Comparison of ENCODE assay signal across 9 mouse cellular contexts in genomic region chr4:46126541-46126940, GRCm38 (mm10). TPM values are rescaled to one million over a fixed set of nuclear protein-coding genes. Genes with fewer than 3 reads are reported as not detected.
DNase-seq lines count a peak whose midpoint lies in the region; ATAC-seq and TF ChIP-seq lines count a peak whose summit lies in the region.
"Had no signal": no experiment of that assay in that cellular context is flagged by ENCODE, and none has a peak within 500 bp of the region (broad histone marks: within the 10 kb centered on the region; RNA-seq: fewer than 3 reads in every experiment).

No protein-coding gene starts in this region.

- no peak overlapping the region for H3K4me2 ChIP-seq in liver, embryonic 11.5 days
- H3K4me2 ChIP-seq: hindbrain, embryonic 15.5 days had no signal

- no peak for TF ChIP-seq POLR2A in olfactory bulb, adult 2 months (IDR thresholded peaks at IDR 0.05; ENCODE audit: insufficient read depth, low read depth, low read length)
- no peak for TF ChIP-seq POLR2A in thymus, adult 2 months (IDR thresholded peaks at IDR 0.05; ENCODE audit: control insufficient read depth, extremely low read depth, insufficient read depth, low read length, poor library complexity)

- peak; percentile 88 for TF ChIP-seq CTCF in C2C12 (IDR thresholded peaks at IDR 0.05; ENCODE audit: control insufficient read depth, insufficient read depth, insufficient read length)
- peak; percentile 94 for TF ChIP-seq CTCF in Patski (IDR thresholded peaks at IDR 0.05)
- TF ChIP-seq CTCF in olfactory bulb, adult 2 months (IDR thresholded peaks at IDR 0.05; ENCODE audit: insufficient read depth, low read depth, low read length): peak; percentile 81
- peak; percentile 61; the same call in 1 of the 2 replicates for TF ChIP-seq CTCF in thymus, adult 2 months (IDR thresholded peaks at IDR 0.05; ENCODE audit: borderline replicate concordance, control insufficient read depth, extremely low read depth, insufficient read depth, low read length, poor library complexity)

- CTCF ChIA-PET in Patski (lab: Charles Lee): interaction anchor here (0.7 to 1.2 kb wide), 5 partner anchors 22 to 183 kb away, joined by 3 to 4 read pairs (median 3); no protein-coding TSS in a partner anchor

- H3ac ChIP-seq in C2C12 (ENCODE audit: control insufficient read depth, insufficient read length, low read depth): no peak overlapping the region

- WGBS in liver, embryonic 11.5 days: 52% methylated on average over 2 of the region's 2 CpGs
- 38% methylated on average over 2 of the region's 2 CpGs for WGBS in olfactory bulb, adult 2 months
- 48% methylated on average over 2 of the region's 2 CpGs for WGBS in thymus, adult 2 months

- in situ Hi-C loops in Patski (cut with MboI; ENCODE audit: low pct_unique_long_range_greater_than_20kb): no loop called here

- no peaks in the 10 kb centered on the region for H3K9me3 ChIP-seq in liver, embryonic 11.5 days (ENCODE audit: control insufficient read depth, low read length)
- H3K9me3 ChIP-seq: hindbrain, embryonic 15.5 days had no signal

- H3K27me3 ChIP-seq in C2C12 (ENCODE audit: control insufficient read depth, insufficient read depth, insufficient read length) (no peaks in the 10 kb centered on the region), Patski (no peaks in the 10 kb centered on the region)
- H3K27me3 ChIP-seq in liver, embryonic 11.5 days (replicated peaks; ENCODE audit: control insufficient read depth, insufficient read depth, low read length): no peaks in the 10 kb centered on the region
- no peaks in the 10 kb centered on the region for H3K27me3 ChIP-seq in thymus, adult 2 months (ENCODE audit: control insufficient read depth, insufficient read depth, low read length)
- H3K27me3 ChIP-seq: hindbrain, embryonic 15.5 days had no signal

- no peaks in the 10 kb centered on the region for H3K79me3 ChIP-seq in C2C12 (ENCODE audit: low read depth)

- H3K4me3 ChIP-seq in C2C12 (ENCODE audit: insufficient read depth, poor library complexity, severe bottlenecking): no peak overlapping the region
- H3K4me3 ChIP-seq in liver, embryonic 11.5 days (ENCODE audit: low read depth, low read length): no peak overlapping the region
- H3K4me3 ChIP-seq in olfactory bulb, adult 2 months (ENCODE audit: insufficient read depth, low read depth, low read length): no peak overlapping the region
- no peak overlapping the region for H3K4me3 ChIP-seq in thymus, adult 2 months (ENCODE audit: control insufficient read depth, insufficient read depth, low read length)
- H3K4me3 ChIP-seq: hindbrain, embryonic 15.5 days had no signal

- DNase-seq in Patski (ENCODE audit: low read depth, low spot score): no peak
- DNase-seq in cerebellum, postnatal 10 days: peak; percentile 91 to 92
- peak; percentile 75 to 86 for DNase-seq in frontal cortex, postnatal 36 days (ENCODE audit: low spot score in 2 of 2)
- peak; percentile 82 for DNase-seq in kidney, postnatal 10 days
- peak; percentile 55 for DNase-seq in liver, embryonic 11.5 days (ENCODE audit: low spot score)
- peak; percentile 64 for DNase-seq in thymus, adult 2 months

- H3K4me1 ChIP-seq in liver, embryonic 11.5 days (replicated peaks; ENCODE audit: control insufficient read depth, insufficient read depth, low read length): no peaks in the 10 kb centered on the region
- no peaks in the 10 kb centered on the region for H3K4me1 ChIP-seq in olfactory bulb, adult 2 months (ENCODE audit: control insufficient read depth, insufficient read depth, low read length)
- no peaks in the 10 kb centered on the region for H3K4me1 ChIP-seq in thymus, adult 2 months (replicated peaks; ENCODE audit: control insufficient read depth, insufficient read depth, low read length)
- H3K4me1 ChIP-seq: hindbrain, embryonic 15.5 days had no signal

- H3K79me2 ChIP-seq in C2C12 (ENCODE audit: control insufficient read depth, insufficient read depth): no peaks in the 10 kb centered on the region

- ATAC-seq in Patski: no peak
- no peak for ATAC-seq in liver, embryonic 11.5 days (replicated peaks; ENCODE audit: low FRiP score)

- no peak overlapping the region for H3K9ac ChIP-seq in liver, embryonic 11.5 days (ENCODE audit: low read depth, low read length)
- H3K9ac ChIP-seq: hindbrain, embryonic 15.5 days had no signal

- peaks cover 79% of the 10 kb centered on the region for H3K36me3 ChIP-seq in C2C12 (ENCODE audit: control insufficient read depth, insufficient read depth)
- peaks cover 40% of the 10 kb centered on the region for H3K36me3 ChIP-seq in liver, embryonic 11.5 days (ENCODE audit: control insufficient read depth, insufficient read depth, low read length)
- peaks cover 37% of the 10 kb centered on the region for H3K36me3 ChIP-seq in thymus, adult 2 months (ENCODE audit: control insufficient read depth, insufficient read depth, low read length)

- no peak overlapping the region for H3K27ac ChIP-seq in liver, embryonic 11.5 days (ENCODE audit: low read depth, low read length)
- H3K27ac ChIP-seq in olfactory bulb, adult 2 months (ENCODE audit: insufficient read depth, low read depth, low read length): no peak overlapping the region
- H3K27ac ChIP-seq in thymus, adult 2 months (ENCODE audit: control insufficient read depth, insufficient read depth, low read length): no peak overlapping the region
- H3K27ac ChIP-seq: hindbrain, embryonic 15.5 days had no signal

- POLR2A ChIA-PET in Patski (lab: Charles Lee): no interaction called here

TF ChIP-seq in C2C12, 6 proteins besides CTCF, POLR2A, EP300 and RAD21:
- TF ChIP-seq MAX (IDR thresholded peaks at IDR 0.05) (no peak), MYOG (IDR thresholded peaks at IDR 0.05; ENCODE audit: control insufficient read depth, extremely low read depth, insufficient read length) (no peak), MYOD1 (IDR thresholded peaks at IDR 0.05; ENCODE audit: control insufficient read depth, insufficient read length, low read depth) (no peak), CEBPB (IDR thresholded peaks at IDR 0.05; ENCODE audit: low read depth) (no peak), FOSL1 (IDR thresholded peaks at IDR 0.05; ENCODE audit: insufficient read depth, low read length, poor library complexity, severe bottlenecking) (no peak), USF1 (IDR thresholded peaks at IDR 0.05; ENCODE audit: low read depth) (no peak)

RNA-seq across cellular contexts. Expression of gene Ncbp1, which starts 11.9 kb away (rescaled TPM):
- polyA plus RNA-seq in C2C12 (2012; fragmentation: generic; extraction: Trizol): 73.4 TPM
- polyA plus RNA-seq in Patski (2021): 51.0 TPM
- 97.9 and 110 TPM in 2 replicates for polyA plus RNA-seq in liver, embryonic 11.5 days (2014; fragmentation: Nextera tagmentation; extraction: Ambion mirVana)
- not detected in 2 replicates for polyA plus RNA-seq in olfactory bulb, adult 2 months (2012; ENCODE audit: insufficient read depth, insufficient read length, low replicate concordance, missing spikeins)
- polyA plus RNA-seq in thymus, adult 2 months (2012; rRNA removed): 53.3 and 56.7 TPM in 2 replicates

RNA-seq across cellular contexts. Expression of gene Tstd2, which starts 12.0 kb away (rescaled TPM):
- 15.5 TPM for polyA plus RNA-seq in C2C12 (2012; fragmentation: generic; extraction: Trizol)
- polyA plus RNA-seq in Patski (2021): 17.9 TPM
- 30.8 TPM in 2 replicates for polyA plus RNA-seq in liver, embryonic 11.5 days (2014; fragmentation: Nextera tagmentation; extraction: Ambion mirVana)
- polyA plus RNA-seq in olfactory bulb, adult 2 months (2012; ENCODE audit: insufficient read depth, insufficient read length, low replicate concordance, missing spikeins): not detected in 2 replicates
- polyA plus RNA-seq in thymus, adult 2 months (2012; rRNA removed): 20.3 and 23.8 TPM in 2 replicates
